Mouse (Mus musculus) brain, embryonic 14.5 days (tissue): ENCODE measurements around the gene Lpar3.

Source experiments
- CTCF ChIP-seq: fragments of 200-500 bp; IDR thresholded peaks from 2 replicates; pipeline ENCODE4 v1.5.1; 2012; ENCODE audit warnings: inconsistent platforms, mild to moderate bottlenecking, moderate library complexity, borderline replicate concordance; ENCODE audit not compliant: insufficient read depth, insufficient read length; ENCODE audit errors: extremely low read depth
- POLR2A ChIP-seq: fragments of 200-500 bp; IDR thresholded peaks from 2 replicates; pipeline ENCODE4 v1.6.1; 2012; ENCODE audit warnings: mild to moderate bottlenecking, inconsistent platforms, borderline replicate concordance; ENCODE audit not compliant: poor library complexity, insufficient read depth, insufficient read length, severe bottlenecking; ENCODE audit errors: extremely low read depth

DNA sequence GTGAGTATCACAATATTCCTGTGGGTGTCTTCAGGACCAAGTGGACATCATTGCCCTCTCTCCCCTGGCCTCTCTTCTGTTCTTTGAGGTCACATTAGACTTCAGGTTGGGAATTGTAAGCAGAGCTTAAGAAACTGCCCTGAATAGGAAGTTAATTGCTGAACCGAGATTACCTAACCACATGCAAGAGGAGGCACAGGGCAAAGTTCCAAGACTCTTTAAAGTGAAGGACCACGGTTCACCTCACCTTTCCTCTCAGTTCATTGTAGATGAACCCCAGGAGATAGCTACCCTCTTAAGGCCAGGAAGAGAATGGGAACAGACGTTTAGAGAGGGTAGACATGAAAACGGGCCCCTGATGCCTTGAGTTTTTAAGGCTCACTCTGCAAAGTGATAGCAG, 3.5 kb downstream of the Lpar3 start:
- TF ChIP-seq CTCF (no peak), POLR2A (no peak)
